Mouse (Mus musculus) CH12F3 (cell line): ENCODE results near the gene Cd19.
"Not testable (repeated sequence)": the region's sequence is repeated elsewhere in the genome, so short reads cannot be mapped to it uniquely, and the experiment has no call there.

Experiments used
- in situ Hi-C: fragments of 300-500 bp; cut with MboI; formaldehyde crosslinking; loops from 2 replicates; pipeline ENCODE4 v1.14.3; 2020; ENCODE audit warnings: low sequenced_read_pairs

Cd19 gene

GRCm38 (mm10) chr7:126436851-126437250 lies 22.2 kb upstream of the Cd19 start:
- in situ Hi-C loops = no loop called here

DNA sequence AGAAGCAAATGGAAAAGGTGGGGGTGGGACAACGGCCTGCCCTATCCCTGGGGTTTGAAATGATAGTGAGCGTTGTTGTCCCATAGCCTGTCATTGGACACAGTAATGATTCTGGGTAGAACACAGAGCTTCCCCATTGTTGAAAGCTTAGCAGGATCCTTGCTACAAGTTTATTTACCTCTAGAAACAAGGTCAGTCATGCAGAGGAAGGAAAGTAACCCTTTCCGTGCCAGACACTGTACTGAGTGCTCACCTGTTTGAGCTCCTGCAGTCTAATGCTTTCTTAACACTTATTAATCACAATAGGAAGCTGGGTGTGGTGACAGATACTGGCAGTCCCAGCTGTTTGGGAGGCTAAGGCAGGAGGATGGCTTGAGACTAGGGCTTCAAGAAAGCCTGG lies 21.1 kb upstream of the Cd19 start:
- in situ Hi-C loops = no loop called here

DNA sequence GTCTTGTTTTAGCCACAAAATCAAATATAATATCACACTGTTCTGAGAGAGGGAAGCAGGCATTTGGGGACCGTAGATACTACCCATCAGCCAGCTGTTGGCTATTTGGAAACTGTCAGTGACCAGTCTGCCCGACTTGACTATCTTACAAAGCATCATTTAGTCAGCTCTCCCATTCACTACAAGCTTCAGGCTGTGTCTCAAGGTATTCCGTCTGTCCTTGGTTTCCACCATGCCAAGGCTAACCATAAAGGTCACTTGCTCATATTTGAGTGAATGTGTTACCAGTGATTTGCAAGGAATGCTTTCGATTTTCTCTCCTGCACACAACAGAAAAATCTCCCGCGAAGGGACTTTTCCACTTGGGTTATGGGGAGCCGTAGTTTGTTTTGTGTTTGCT lies 20.0 kb upstream of the Cd19 start:
- in situ Hi-C loops = no loop called here

DNA sequence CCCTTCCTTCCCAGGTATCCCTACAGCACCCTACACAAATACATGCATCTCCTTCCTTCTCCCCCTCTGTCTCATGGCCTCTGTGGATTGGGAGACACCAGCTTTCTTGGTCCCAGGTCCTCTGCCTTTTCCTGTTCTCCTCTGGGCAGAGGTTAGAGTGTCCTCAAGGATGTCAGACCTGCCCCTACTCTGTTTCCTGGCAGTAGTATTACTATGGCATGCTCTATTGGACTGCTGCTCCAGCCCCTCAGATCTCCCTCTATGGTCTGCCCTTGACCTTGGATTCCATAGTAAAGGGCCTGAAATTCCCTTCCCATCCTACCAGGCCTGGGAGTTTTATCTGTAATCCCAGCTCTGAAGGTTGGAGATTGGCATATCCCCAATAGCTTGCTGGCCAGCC lies 15.5 kb upstream of the Cd19 start:
- in situ Hi-C loops = no loop called here

- in situ Hi-C loops = no loop called here
These were observed 14.8 kb upstream of the Cd19 start for GRCm38 (mm10) chr7:126429503-126429898.

DNA sequence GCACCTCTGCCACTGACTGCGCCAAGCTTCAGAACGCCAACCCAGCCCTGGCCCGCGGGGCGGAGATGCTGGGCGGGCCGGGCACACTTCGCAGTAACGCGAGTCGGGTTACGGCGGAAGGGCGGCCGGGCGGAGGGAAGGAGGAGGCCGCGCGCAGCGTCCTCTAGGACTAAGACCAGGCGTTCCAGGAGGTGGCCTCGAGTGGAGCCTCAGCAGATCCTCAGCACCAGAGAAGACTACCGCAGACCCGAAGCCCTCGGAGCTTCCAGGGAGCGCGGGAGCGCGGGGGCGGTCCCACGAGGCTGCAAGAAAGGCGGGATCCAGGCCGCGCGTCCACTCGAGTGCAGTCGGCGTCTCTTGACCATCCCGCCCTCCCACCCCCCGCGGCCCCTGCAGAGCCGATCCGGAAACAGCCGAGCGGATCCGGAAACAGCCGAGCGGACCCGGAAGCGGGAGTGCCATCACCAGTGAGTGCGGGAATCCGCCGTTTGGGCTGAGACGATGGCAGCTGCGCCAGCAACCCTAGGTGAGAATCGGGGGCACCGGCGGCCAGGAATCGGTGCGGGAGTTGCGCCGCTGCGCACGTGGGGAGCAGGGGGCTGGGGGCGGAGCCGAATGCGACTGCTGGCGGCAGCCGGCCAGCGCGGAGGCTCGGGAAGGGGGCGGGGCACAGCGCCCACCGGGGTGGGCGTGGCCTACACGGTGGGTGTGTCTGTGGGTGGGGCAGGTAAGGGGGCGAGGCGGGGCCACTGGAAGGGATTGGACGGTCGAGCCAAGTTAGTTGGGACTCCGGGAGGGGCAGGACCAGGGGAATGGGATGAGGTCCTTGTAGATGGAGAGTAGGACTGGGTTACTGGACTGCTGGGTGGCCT lies 14.2 kb upstream of the Cd19 start, which contains the start of gene Rabep2:
Gene Rabep2, plus strand, starts transcription at position 129 of the 872 bp plus-strand sequence.
- in situ Hi-C loops = no loop called here

GRCm38 (mm10) chr7:126428154-126428553 lies 13.5 kb upstream of the Cd19 start:
- in situ Hi-C loops = no loop called here

DNA sequence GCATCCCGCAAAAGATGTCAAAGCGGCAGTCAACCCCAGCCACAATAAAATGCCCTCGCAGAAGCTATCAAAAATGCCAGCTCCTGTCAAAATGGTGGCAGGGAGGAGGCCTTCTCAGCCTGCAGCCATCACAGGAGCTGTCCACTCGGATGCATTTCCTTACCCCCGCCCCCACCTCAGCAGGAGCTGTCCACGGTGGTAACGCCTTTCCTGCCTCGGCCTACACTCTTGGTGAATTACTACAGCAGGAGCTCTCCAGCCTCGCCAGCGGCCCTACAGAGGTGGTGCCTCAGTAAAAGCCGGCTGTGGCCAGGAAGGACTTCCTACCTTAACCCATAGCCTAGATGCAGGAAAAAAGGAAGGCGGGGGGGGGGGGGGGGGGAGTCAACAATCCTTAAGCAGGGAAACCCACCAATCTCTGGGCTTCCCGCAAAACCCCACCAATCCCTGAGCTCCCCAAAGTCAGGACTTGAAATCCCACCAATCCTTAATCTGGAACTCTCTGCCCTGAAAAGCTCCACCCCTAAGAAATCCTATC lies 12.7 kb upstream of the Cd19 start:
- in situ Hi-C loops = no loop called here

DNA sequence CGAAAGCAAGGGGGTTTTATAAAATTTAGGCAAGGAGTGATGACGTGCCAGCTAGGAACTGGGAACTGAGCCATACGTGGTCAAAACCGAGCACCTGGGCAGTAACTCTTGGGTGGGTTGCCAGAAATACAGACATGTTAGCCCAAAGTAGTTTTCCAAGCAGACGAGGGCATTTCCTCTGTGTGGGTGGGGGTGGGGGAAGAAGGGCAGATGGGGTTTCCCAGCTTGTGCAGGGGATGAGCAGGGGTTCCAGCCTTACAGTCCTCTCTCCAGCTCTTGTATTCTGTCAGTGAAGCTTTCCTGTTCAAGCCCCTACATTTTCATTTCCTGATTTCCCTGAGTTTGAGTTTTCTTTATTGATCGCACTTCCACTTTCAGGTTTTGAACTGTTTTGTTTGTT lies 9.5 kb upstream of the Cd19 start:
- in situ Hi-C loops = no loop called here

DNA sequence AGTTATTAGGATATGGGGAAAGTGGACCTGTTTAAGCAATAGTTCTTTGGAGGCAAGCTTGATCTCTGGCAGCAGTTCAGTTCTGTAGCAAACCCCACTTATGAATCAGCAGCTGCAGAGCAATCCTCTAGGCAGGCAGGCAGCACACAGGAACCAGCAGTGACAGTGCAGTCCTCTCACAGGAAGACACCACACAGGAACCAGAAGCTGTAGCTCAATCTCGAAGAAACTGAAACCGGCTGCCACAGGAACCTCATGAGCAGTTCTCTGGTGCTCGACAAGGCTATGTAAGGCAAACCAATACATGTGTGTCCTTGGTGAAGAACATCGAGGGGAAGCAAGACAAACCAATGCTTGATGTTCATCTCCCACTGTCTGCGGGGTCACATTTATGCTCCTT lies 7.1 kb upstream of the Cd19 start:
- in situ Hi-C loops = no loop called here

GRCm38 (mm10) chr7:126418496-126418895 lies 3.8 kb upstream of the Cd19 start:
- in situ Hi-C loops = no loop called here

DNA sequence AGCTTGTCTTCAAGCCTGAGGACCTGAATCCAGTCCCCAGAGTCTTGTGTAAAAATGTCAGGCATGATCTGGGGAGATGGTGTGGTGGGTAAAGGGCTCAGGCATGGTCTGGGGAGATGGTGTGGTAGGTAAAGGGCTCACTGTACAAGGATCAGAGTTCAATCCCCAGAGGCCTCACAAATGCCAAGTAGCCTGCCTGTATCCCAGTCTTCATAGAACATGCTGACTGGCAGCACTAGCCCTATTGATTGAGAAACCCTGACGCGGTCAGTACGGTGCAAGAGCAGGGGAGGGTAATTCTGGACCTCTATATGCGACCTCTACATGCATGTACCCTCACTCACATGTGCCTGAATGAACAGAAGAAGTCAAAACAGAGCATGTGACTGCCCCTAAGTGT lies 2.9 kb upstream of the Cd19 start:
- in situ Hi-C loops = no loop called here

DNA sequence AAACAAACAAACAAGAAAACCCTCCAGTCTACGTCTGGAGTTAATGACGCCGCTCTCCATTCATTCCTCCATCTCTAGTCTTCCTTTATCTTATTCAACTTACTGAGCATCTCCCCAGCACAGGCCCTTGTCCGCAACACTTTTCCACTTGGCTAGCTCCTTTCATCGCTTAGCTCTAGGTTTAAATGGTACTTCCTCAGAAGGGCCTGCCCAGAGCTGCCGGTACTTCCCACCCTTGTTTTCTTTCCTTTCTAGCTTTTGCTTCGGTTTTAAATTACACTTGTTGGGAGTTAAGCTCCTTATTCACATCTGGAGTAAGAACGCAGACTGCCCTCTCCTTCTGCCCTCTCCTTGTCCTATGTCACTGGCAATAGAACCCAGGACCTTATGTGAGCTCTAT lies 2.4 kb upstream of the Cd19 start:
- in situ Hi-C loops = no loop called here

DNA sequence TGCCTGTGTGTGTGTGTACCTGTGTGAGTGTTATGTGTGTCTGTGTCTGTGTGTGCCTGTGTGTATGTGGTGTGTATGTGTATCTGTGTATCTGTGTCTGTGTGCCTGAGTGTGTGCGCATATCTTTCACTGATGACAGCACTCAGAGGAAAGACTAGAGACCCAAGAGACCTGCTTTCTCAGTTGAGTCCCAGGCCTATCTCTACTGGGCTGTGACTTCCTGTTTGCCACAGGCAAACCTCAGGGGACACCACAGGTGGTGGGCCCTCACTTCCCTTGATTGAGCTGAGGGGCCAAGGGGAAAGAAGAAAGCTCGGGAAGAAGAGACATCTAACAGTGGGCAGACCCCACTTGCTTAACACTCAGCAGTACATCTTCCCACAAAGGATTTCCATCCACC lies 1.9 kb upstream of the Cd19 start:
- in situ Hi-C loops = no loop called here

DNA sequence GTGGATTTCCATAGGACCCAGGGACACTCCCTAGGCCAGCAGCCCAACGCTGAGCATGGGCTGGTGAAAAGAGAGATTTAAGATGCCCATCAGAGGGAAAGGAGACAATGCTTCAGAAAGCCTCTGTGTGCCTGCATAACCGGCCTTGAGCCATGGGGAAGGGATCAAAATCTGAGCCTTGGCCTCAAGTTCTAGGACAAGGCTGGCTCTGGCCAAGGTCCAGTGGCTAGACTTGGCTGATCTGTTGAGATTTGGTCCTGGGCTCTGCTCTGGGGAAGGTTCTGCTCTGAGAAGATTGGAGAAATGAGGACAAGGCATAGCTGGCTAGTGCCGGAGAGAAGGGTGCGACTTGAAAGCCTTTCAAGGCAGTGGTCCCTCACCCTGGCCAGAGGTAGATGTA lies 3.6 kb downstream of the Cd19 start:
- in situ Hi-C loops = no loop called here

- in situ Hi-C loops = no loop called here
These were observed 6.0 kb downstream of the Cd19 start for GRCm38 (mm10) chr7:126408686-126409085.

- in situ Hi-C loops = not testable (repeated sequence)
These were observed 12.2 kb downstream of the Cd19 start for GRCm38 (mm10) chr7:126402518-126402917.

DNA sequence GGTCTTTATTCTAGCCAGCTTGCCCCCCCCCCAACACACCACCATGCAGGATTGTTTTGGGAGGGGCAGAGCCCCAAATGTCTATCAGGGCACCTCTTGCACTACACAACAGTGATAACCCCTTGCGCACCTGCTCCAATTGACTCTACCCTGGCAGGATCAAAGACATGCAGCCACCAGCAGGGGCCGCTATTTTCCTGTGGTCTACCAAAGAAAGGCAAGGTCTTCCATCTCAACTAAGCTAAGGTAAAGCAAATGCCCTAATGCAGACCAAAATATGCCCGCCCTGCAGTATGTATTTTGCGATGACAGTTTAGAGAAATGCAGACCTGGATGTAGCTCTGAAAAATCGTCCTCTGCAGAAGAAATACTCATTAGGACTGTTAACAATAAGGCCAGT lies 15.1 kb downstream of the Cd19 start:
- in situ Hi-C loops = loop anchor here (10.0 kb wide), 1 partner anchor 125 kb away; no protein-coding TSS in a partner anchor

- in situ Hi-C loops = loop anchor here (10.0 kb wide), 1 partner anchor 127 kb away; no protein-coding TSS in a partner anchor
These were observed 16.9 kb downstream of the Cd19 start for GRCm38 (mm10) chr7:126397822-126398221.

DNA sequence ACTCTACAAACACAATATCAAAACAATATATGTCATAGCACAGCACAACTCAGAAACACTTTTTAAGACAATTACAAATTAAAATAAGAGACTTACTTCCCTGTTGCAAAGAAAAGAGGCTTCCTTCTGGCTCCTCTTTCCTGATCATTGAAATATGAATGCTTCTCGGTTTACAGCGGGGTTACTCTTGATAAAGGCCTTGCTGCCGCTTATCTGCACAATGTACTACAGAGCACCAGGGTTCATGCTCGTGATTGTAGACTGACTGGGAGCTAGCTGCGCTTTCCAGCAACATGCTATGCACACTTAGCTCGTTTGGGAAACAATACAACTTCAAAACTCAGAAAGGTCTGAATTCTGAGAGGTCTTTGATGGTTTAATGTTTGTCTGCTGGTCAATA lies 17.5 kb downstream of the Cd19 start:
- in situ Hi-C loops = loop anchor here (10.0 kb wide), 1 partner anchor 128 kb away; no protein-coding TSS in a partner anchor

DNA sequence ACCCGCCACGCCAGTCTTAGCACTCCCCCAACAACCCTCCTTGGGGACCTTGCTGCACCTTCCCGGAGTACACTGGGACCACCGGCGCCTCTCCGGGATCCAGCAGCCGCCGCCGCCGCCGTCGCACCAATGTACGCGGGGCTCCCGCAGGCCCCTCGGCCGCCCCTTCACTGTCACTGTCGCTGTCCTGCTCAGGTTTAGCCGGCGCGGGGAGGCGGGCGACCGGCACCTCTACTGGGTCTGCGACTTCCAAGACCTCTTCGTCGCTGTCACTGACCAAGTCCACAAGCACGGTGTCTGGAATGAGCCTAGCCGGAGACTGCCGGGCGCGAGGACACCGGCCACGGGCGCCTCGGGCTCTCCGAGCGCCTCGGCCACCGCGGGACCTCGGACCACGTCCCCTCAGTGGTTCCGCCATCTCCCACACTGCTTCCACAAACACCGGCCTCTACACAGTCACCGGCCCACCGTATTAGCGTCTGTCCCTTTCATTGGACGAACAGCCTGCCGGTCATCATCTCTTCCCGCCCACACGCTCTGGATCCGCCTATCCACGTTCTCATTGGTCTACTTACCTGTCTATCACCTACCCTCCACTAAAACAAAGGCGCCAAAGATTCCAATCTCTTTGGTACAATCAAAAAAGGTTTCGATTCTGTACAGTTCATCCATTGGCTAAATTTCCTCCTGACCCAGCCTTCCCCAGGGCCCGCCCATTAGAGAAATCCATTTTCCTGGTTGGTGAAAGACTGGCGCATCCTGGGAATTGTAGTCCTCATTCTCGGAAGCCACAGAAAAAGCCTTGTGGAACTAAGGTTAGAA lies 18.2 kb downstream of the Cd19 start, which contains the start of gene Nfatc2ip:
Gene Nfatc2ip, minus strand, starts transcription at position 440 of the 822 bp plus-strand sequence.
- in situ Hi-C loops = loop anchor here (10.0 kb wide), 1 partner anchor 128 kb away; no protein-coding TSS in a partner anchor
